Mouse (Mus musculus) heart, embryonic 13.5 days (tissue): Measurements from ENCODE around the gene H2afy2. TPM values are rescaled to one million over a fixed set of nuclear protein-coding genes. Genes with fewer than 3 reads are reported as not detected.

Experiments used
- ATAC-seq: fragments of 200-750 bp; cut with Nextera tagmentation; 2 replicates; pipeline ENCODE4 v1.8.0; 2017; ENCODE audit warnings: moderate TSS enrichment; ENCODE audit not compliant: insufficient number of reproducible peaks, low FRiP score, low TSS enrichment; ENCODE audit errors: extremely low read depth
- H3K27ac ChIP-seq: fragments of 300-500 bp; sonication (generic); replicated peaks from 2 replicates; pipeline ENCODE4 v1.5.1; 2015; ENCODE audit warnings: moderate library complexity, mild to moderate bottlenecking, inconsistent platforms
- H3K27me3 ChIP-seq: fragments of 300-500 bp; sonication (generic); replicated peaks from 2 replicates; pipeline ENCODE4 v1.6.1; 2015; ENCODE audit warnings: mild to moderate bottlenecking, inconsistent platforms
- H3K36me3 ChIP-seq: fragments of 300-500 bp; sonication (generic); 2 replicates; pipeline ENCODE4 v1.6.1; 2015; ENCODE audit warnings: mild to moderate bottlenecking, inconsistent platforms
- H3K4me1 ChIP-seq: fragments of 300-500 bp; sonication (generic); 2 replicates; pipeline ENCODE4 v1.6.1; 2015; ENCODE audit warnings: inconsistent platforms
- H3K4me2 ChIP-seq: fragments of 300-500 bp; sonication (generic); 2 replicates; pipeline ENCODE4 v1.6.1; 2015; ENCODE audit warnings: inconsistent platforms, mild to moderate bottlenecking, moderate library complexity
- H3K4me3 ChIP-seq: fragments of 300-500 bp; sonication (generic); 2 replicates; pipeline ENCODE4 v1.5.1; 2015; ENCODE audit warnings: moderate library complexity, mild to moderate bottlenecking, inconsistent platforms
- H3K9ac ChIP-seq: fragments of 300-500 bp; sonication (generic); 2 replicates; pipeline ENCODE4 v1.6.1; 2015; ENCODE audit warnings: inconsistent platforms, mild to moderate bottlenecking, moderate library complexity
- H3K9me3 ChIP-seq: fragments of 300-500 bp; sonication (generic); 2 replicates; pipeline ENCODE4 v1.6.1; 2016; ENCODE audit warnings: inconsistent platforms
- WGBS: fragments of 180-500 bp; shearing (Covaris S2); methylation state at CpG from one replicate; pipeline ENCODE4 v1.1.7; 2015; ENCODE audit warnings: mixed read lengths; 5-methylcytosine and 5-hydroxymethylcytosine counted together
- polyA plus RNA-seq: library from polyadenylated mRNA; unstranded; fragments of >200 nt; fragmentation: Nextera tagmentation; extraction: Ambion mirVana; gene quantifications from 2 replicates; pipeline ENCODE4 v1.2.1, GENCODE M21; 2015

Gene H2afy2
- polyA plus RNA-seq, 1 experiment from 2014 or later: 65.3 TPM

- 38% methylated on average over 4 of the region's 4 CpGs for WGBS
- H3K4me3 ChIP-seq: no peak overlapping the region
- peaks cover 32% of the 10 kb centered on the region for H3K4me1 ChIP-seq
- H3K27ac ChIP-seq: no peak overlapping the region
- no peak overlapping the region for H3K9ac ChIP-seq
- no peak for ATAC-seq
- H3K9me3 ChIP-seq: no peaks in the 10 kb centered on the region
- H3K36me3 ChIP-seq: no peaks in the 10 kb centered on the region
- no peak overlapping the region for H3K4me2 ChIP-seq
- peaks cover 3% of the 10 kb centered on the region; the same call in 1 of the 2 replicates for H3K27me3 ChIP-seq
Measured at GRCm38 (mm10) chr10:61823731-61824115, 39.8 kb upstream of the H2afy2 start.

- no peaks in the 10 kb centered on the region for H3K36me3 ChIP-seq
- no peak overlapping the region for H3K4me3 ChIP-seq
- ATAC-seq: no peak
- H3K4me2 ChIP-seq: no peak overlapping the region
- 28% methylated on average over 7 of the region's 7 CpGs for WGBS
- H3K9me3 ChIP-seq: no peaks in the 10 kb centered on the region
- peaks cover 32% of the 10 kb centered on the region for H3K4me1 ChIP-seq
- H3K27me3 ChIP-seq: peaks cover 2% of the 10 kb centered on the region; the same call in 1 of the 2 replicates
- H3K27ac ChIP-seq: no peak overlapping the region
- no peak overlapping the region for H3K9ac ChIP-seq
Measured at GRCm38 (mm10) chr10:61822968-61823730, 39.2 kb upstream of the H2afy2 start.

- Histone ChIP-seq H3K4me3 (no peak overlapping the region), H3K4me2 (no peak overlapping the region), H3K36me3 (no peaks in the 10 kb centered on the region), H3K9me3 (no peaks in the 10 kb centered on the region), H3K27ac (no peak overlapping the region), H3K9ac (no peak overlapping the region), H3K27me3 (no peaks in the 10 kb centered on the region), H3K4me1 (peaks cover 11% of the 10 kb centered on the region)
- ATAC-seq: no peak
- WGBS: 51% methylated on average over 9 of the region's 9 CpGs
Measured at GRCm38 (mm10) chr10:61820050-61820449, 36.1 kb upstream of the H2afy2 start.

GRCm38 (mm10) chr10:61811987-61812386 lies 28.0 kb upstream of the H2afy2 start:
- ATAC-seq: no peak
- H3K4me2 ChIP-seq: no peak overlapping the region
- no peaks in the 10 kb centered on the region for H3K36me3 ChIP-seq
- no peak overlapping the region for H3K4me3 ChIP-seq
- no peaks in the 10 kb centered on the region for H3K9me3 ChIP-seq
- 44% methylated on average over 5 of the region's 5 CpGs for WGBS
- H3K27me3 ChIP-seq: no peaks in the 10 kb centered on the region
- no peak overlapping the region for H3K27ac ChIP-seq
- no peaks in the 10 kb centered on the region for H3K4me1 ChIP-seq
- no peak overlapping the region for H3K9ac ChIP-seq

GRCm38 (mm10) chr10:61798133-61798576 lies 14.2 kb upstream of the H2afy2 start:
- H3K4me2 ChIP-seq: no peak overlapping the region
- no peak overlapping the region for H3K9ac ChIP-seq
- WGBS: 60% methylated on average over 15 of the region's 15 CpGs

GRCm38 (mm10) chr10:61795458-61795857 lies 11.5 kb upstream of the H2afy2 start:
- Histone ChIP-seq H3K4me3 (no peak overlapping the region), H3K9me3 (no peaks in the 10 kb centered on the region; the same call in 1 of the 2 replicates), H3K9ac (no peak overlapping the region), H3K4me1 (no peaks in the 10 kb centered on the region), H3K4me2 (no peak overlapping the region), H3K27me3 (no peaks in the 10 kb centered on the region), H3K27ac (no peak overlapping the region), H3K36me3 (no peaks in the 10 kb centered on the region)
- WGBS: 50% methylated on average over 8 of the region's 8 CpGs
- ATAC-seq: no peak

More at GRCm38 (mm10) chr10:61798133-61798576, 14.2 kb upstream of the H2afy2 start:
- no peaks in the 10 kb centered on the region for H3K36me3 ChIP-seq
- no peaks in the 10 kb centered on the region for H3K27me3 ChIP-seq
- H3K4me1 ChIP-seq: no peaks in the 10 kb centered on the region
- no peak overlapping the region for H3K27ac ChIP-seq
- no peak overlapping the region for H3K4me3 ChIP-seq
- H3K9me3 ChIP-seq: peaks cover 3% of the 10 kb centered on the region; the same call in 1 of the 2 replicates
- ATAC-seq: no peak

GRCm38 (mm10) chr10:61794971-61795370 lies 11.0 kb upstream of the H2afy2 start:
- 55% methylated on average over 10 of the region's 10 CpGs for WGBS
- H3K36me3 ChIP-seq: no peaks in the 10 kb centered on the region
- H3K9ac ChIP-seq: no peak overlapping the region
- H3K9me3 ChIP-seq: no peaks in the 10 kb centered on the region
- no peaks in the 10 kb centered on the region for H3K27me3 ChIP-seq
- no peak for ATAC-seq
- no peaks in the 10 kb centered on the region for H3K4me1 ChIP-seq
- H3K4me3 ChIP-seq: no peak overlapping the region
- H3K4me2 ChIP-seq: no peak overlapping the region
- no peak overlapping the region for H3K27ac ChIP-seq

- WGBS: 51% methylated on average over 8 of the region's 8 CpGs
- no peak overlapping the region for H3K4me3 ChIP-seq
- H3K27me3 ChIP-seq: no peaks in the 10 kb centered on the region
- no peaks in the 10 kb centered on the region for H3K9me3 ChIP-seq
- H3K4me1 ChIP-seq: no peaks in the 10 kb centered on the region
- H3K4me2 ChIP-seq: no peak overlapping the region
- no peak for ATAC-seq
- H3K27ac ChIP-seq: no peak overlapping the region
- no peaks in the 10 kb centered on the region for H3K36me3 ChIP-seq
- H3K9ac ChIP-seq: no peak overlapping the region
Measured at GRCm38 (mm10) chr10:61793015-61793414, 9.1 kb upstream of the H2afy2 start.

GRCm38 (mm10) chr10:61788499-61788898 lies 4.6 kb upstream of the H2afy2 start:
- H3K4me1 ChIP-seq: 0 out of 2 replicates have a peak, but pooled peaks cover 5% of the 10 kb centered on the region
- WGBS: 87% methylated on average over 5 of the region's 5 CpGs
- H3K9ac ChIP-seq: no peak overlapping the region
- no peak for ATAC-seq
- H3K27me3 ChIP-seq: no peaks in the 10 kb centered on the region
- H3K4me3 ChIP-seq: no peak overlapping the region
- H3K27ac ChIP-seq: no peak overlapping the region
- H3K36me3 ChIP-seq: no peaks in the 10 kb centered on the region
- H3K9me3 ChIP-seq: no peaks in the 10 kb centered on the region
- no peak overlapping the region for H3K4me2 ChIP-seq

- Histone ChIP-seq H3K27ac (no peak overlapping the region), H3K4me2 (no peak overlapping the region), H3K27me3 (no peaks in the 10 kb centered on the region), H3K9ac (no peak overlapping the region), H3K9me3 (no peaks in the 10 kb centered on the region), H3K4me3 (no peak overlapping the region), H3K36me3 (no peaks in the 10 kb centered on the region), H3K4me1 (peaks cover 5% of the 10 kb centered on the region)
- WGBS: 65% methylated on average over 10 of the region's 10 CpGs
- no peak for ATAC-seq
Measured at GRCm38 (mm10) chr10:61787541-61788313, 3.8 kb upstream of the H2afy2 start.

GRCm38 (mm10) chr10:61784414-61784813 lies 467 bp upstream of the H2afy2 start:
- peak overlapping the region; percentile 83 for H3K4me2 ChIP-seq
- ATAC-seq: no peak
- H3K36me3 ChIP-seq: no peaks in the 10 kb centered on the region
- peak overlapping the region; percentile 91 for H3K4me3 ChIP-seq
- peak overlapping the region; percentile 97 for H3K9ac ChIP-seq
- peak overlapping the region; percentile 88; the same call in 1 of the 2 replicates for H3K27ac ChIP-seq
- WGBS: 32% methylated on average over 10 of the region's 10 CpGs
- no peaks in the 10 kb centered on the region for H3K27me3 ChIP-seq
- peaks cover 16% of the 10 kb centered on the region for H3K4me1 ChIP-seq
- H3K9me3 ChIP-seq: no peaks in the 10 kb centered on the region
